ENCODE assay signal across 9 mouse cellular contexts in the genomic region with DNA sequence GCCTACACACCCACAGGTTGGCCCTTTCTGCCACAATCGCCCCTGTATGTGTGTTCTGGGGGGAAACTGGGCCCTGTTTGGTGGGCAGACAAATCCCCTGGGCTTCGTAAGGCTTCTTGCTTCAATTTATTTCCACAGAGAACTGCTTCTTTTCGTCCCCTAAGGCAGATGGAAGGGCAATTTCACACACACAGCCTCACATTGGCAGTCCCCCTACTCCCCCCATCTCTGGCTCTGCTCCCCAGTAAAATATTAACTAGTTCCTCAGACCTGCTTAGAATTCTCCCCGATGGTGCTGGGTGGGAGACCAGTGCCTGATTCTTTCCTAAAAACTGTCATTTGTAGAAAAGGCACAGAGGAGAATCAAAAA. TPM values are rescaled to one million over a fixed set of nuclear protein-coding genes. Genes with fewer than 3 reads are reported as not detected.
DNase-seq lines count a peak whose midpoint lies in the region; ATAC-seq and TF ChIP-seq lines count a peak whose summit lies in the region.
"Had no signal": no experiment of that assay in that cellular context is flagged by ENCODE, and none has a peak within 500 bp of the region (broad histone marks: within the 10 kb centered on the region; RNA-seq: fewer than 3 reads in every experiment).

No protein-coding gene starts in this region.

- intact Hi-C loops in heart, adult 2 months (cut with DNase I): loop anchor here (2.0 kb wide), 1 partner anchor 29 kb away; no protein-coding TSS in a partner anchor
- intact Hi-C loops in heart, postnatal 14 days (cut with DNase I): no loop called here

- H3K79me2 ChIP-seq in heart, adult 2 months (replicated peaks; ENCODE audit: control insufficient read depth, insufficient read depth, low read length): no peaks in the 10 kb centered on the region
- H3K79me2 ChIP-seq in macrophage (ENCODE audit: inconsistent target): peaks cover 31% of the 10 kb centered on the region

- H3K9me3 ChIP-seq in intestine, embryonic 14.5 days (ENCODE audit: control insufficient read depth, low read length): no peaks in the 10 kb centered on the region

- peaks cover 60% of the 10 kb centered on the region for H3K4me1 ChIP-seq in heart, adult 2 months (ENCODE audit: control insufficient read depth, insufficient read depth, low read length)
- H3K4me1 ChIP-seq in bone marrow, adult 2 months (ENCODE audit: control insufficient read depth, insufficient read depth, low read length): peaks cover 27% of the 10 kb centered on the region
- H3K4me1 ChIP-seq in intestine, embryonic 14.5 days (replicated peaks; ENCODE audit: control insufficient read depth, insufficient read depth, low read length): peaks cover 82% of the 10 kb centered on the region

- no peak for DNase-seq in heart, adult 2 months
- DNase-seq in heart, postnatal 14 days: no peak
- no peak for DNase-seq in intestine, embryonic 14.5 days (ENCODE audit: low spot score)
- no peak for DNase-seq in spleen, postnatal 4 days (ENCODE audit: low spot score in 2 of 2)
- no peak for DNase-seq in ovary, adult 18-20 months (ENCODE audit: low spot score)
- no peak for DNase-seq in left cerebral cortex, adult 9 months (ENCODE audit: low spot score in 2 of 2)
- DNase-seq: right cerebral cortex, postnatal 25 days had no signal

- H3K9ac ChIP-seq in heart, adult 2 months (ENCODE audit: low read depth, low read length): peak overlapping the region; percentile 47
- H3K9ac ChIP-seq in intestine, embryonic 14.5 days (ENCODE audit: low read length): peak overlapping the region; percentile 69

- no peak for ATAC-seq in intestine, embryonic 14.5 days (replicated peaks; ENCODE audit: low FRiP score, low TSS enrichment, low read depth)

- no peak for TF ChIP-seq EP300 in heart, adult 2 months (IDR thresholded peaks at IDR 0.05; ENCODE audit: insufficient read depth, low read depth, low read length)

- H3K27me3 ChIP-seq in heart, adult 2 months (ENCODE audit: control insufficient read depth, insufficient read depth, low read length): no peaks in the 10 kb centered on the region
- H3K27me3 ChIP-seq in intestine, embryonic 14.5 days (replicated peaks; ENCODE audit: control insufficient read depth, insufficient read depth, low read length): no peaks in the 10 kb centered on the region

- no peak for TF ChIP-seq CTCF in heart, adult 2 months (IDR thresholded peaks at IDR 0.05)
- TF ChIP-seq CTCF in bone marrow, adult 2 months (IDR thresholded peaks at IDR 0.05; ENCODE audit: control insufficient read depth, insufficient read depth, low read length): no peak

- peaks cover 21% of the 10 kb centered on the region for H3K36me3 ChIP-seq in heart, adult 2 months (ENCODE audit: control insufficient read depth, insufficient read depth, low read length)
- H3K36me3 ChIP-seq in intestine, embryonic 14.5 days (ENCODE audit: control insufficient read depth, insufficient read depth, low read length): no peaks in the 10 kb centered on the region
- H3K36me3 ChIP-seq in macrophage (ENCODE audit: inconsistent target): no peaks in the 10 kb centered on the region

- WGBS in heart, adult 2 months: 47% methylated on average over 4 of the region's 4 CpGs
- WGBS in bone marrow, adult 2 months: 44% methylated on average over 4 of the region's 4 CpGs
- 25% methylated on average over 4 of the region's 4 CpGs for WGBS in intestine, embryonic 14.5 days
- 60% methylated on average over 4 of the region's 4 CpGs for WGBS in macrophage (ENCODE audit: missing documents)

- H3K4me2 ChIP-seq in intestine, embryonic 14.5 days (ENCODE audit: low read length): peak overlapping the region; percentile 80

- TF ChIP-seq POLR2A in heart, adult 2 months (IDR thresholded peaks at IDR 0.05; ENCODE audit: insufficient read depth, low read depth, low read length): no peak
- TF ChIP-seq POLR2A in bone marrow, adult 2 months (IDR thresholded peaks at IDR 0.05; ENCODE audit: borderline replicate concordance, control insufficient read depth, low read depth, low read length): no peak

- no peak overlapping the region; the same call in 1 of the 2 replicates for H3K4me3 ChIP-seq in heart, adult 2 months
- H3K4me3 ChIP-seq in bone marrow, adult 2 months (replicated peaks; ENCODE audit: control insufficient read depth, low read depth, low read length): no peak overlapping the region
- H3K4me3 ChIP-seq in intestine, embryonic 14.5 days (ENCODE audit: low read depth, low read length): no peak overlapping the region
- H3K4me3 ChIP-seq in macrophage (ENCODE audit: inconsistent target): no peak overlapping the region

- peak overlapping the region; percentile 97 for H3K27ac ChIP-seq in heart, adult 2 months
- H3K27ac ChIP-seq in bone marrow, adult 2 months (ENCODE audit: control insufficient read depth, insufficient read depth, low read depth, low read length, poor library complexity): peak overlapping the region; percentile 99
- peak overlapping the region; percentile 100 for H3K27ac ChIP-seq in intestine, embryonic 14.5 days (ENCODE audit: low read depth)
- peak overlapping the region; percentile 97 for H3K27ac ChIP-seq in macrophage

RNA-seq across cellular contexts. Expression of gene Zmynd8, which starts 12.9 kb away (rescaled TPM):
- total RNA-seq in heart, adult 2 months (2021): 10 to 100 TPM; 44.4 to 47.2 TPM
- polyA plus RNA-seq in heart, adult 2 months (2012; rRNA removed): 20.4 and 31.2 TPM in 2 replicates
- 10 to 100 TPM; 52.0 to 52.5 TPM for total RNA-seq in heart, postnatal 14 days (2021)
- 34.1 and 75.2 TPM in 2 replicates for polyA plus RNA-seq in bone marrow, adult 2 months (2011; ENCODE audit: insufficient read depth, insufficient read length, low replicate concordance, missing spikeins)
- 49.2 and 53.6 TPM in 2 replicates for polyA plus RNA-seq in intestine, embryonic 14.5 days (2014; fragmentation: Nextera tagmentation; extraction: Ambion mirVana)
- 100 to 1,000 TPM; 113 to 715 (median 441) TPM for total RNA-seq in macrophage (2018; cell fraction: chromatin; rRNA removed)
- 100 to 1,000 TPM in 8 of 26 experiments, 10 to 100 TPM in 18; 32.1 to 112 (median 96.4) TPM for total RNA-seq in macrophage (2018; cell fraction: cytosol; rRNA removed)
- 100 to 1,000 TPM in 22 of 26 experiments, 10 to 100 TPM in 4; 57.9 to 347 (median 193) TPM for total RNA-seq in macrophage (2018; cell fraction: nucleus; rRNA removed)
- polyA plus RNA-seq in macrophage (2018): 52.3 to 95.5 TPM (median 75.2 TPM) in 3 replicates
